Mouse (Mus musculus) neural tube, embryonic 13.5 days (tissue): ENCODE data around the gene Brap. TPM values are rescaled to one million over a fixed set of nuclear protein-coding genes. Genes with fewer than 3 reads are reported as not detected.

Experiments
- ATAC-seq: fragments of 200-750 bp; cut with Nextera tagmentation; 2 replicates; pipeline ENCODE4 v1.8.0; 2017; ENCODE audit warnings: low read depth, mild to moderate bottlenecking, moderate TSS enrichment, moderate library complexity
- H3K27ac ChIP-seq: fragments of 300-500 bp; sonication (generic); replicated peaks from 2 replicates; pipeline ENCODE4 v1.5.1; 2015; ENCODE audit warnings: moderate library complexity, mild to moderate bottlenecking, inconsistent platforms
- H3K27me3 ChIP-seq: fragments of 300-500 bp; sonication (generic); 2 replicates; pipeline ENCODE4 v1.6.1; 2015; ENCODE audit warnings: mild to moderate bottlenecking, inconsistent platforms
- H3K36me3 ChIP-seq: fragments of 300-500 bp; sonication (generic); 2 replicates; pipeline ENCODE4 v1.6.1; 2015; ENCODE audit warnings: mild to moderate bottlenecking, inconsistent platforms
- H3K4me1 ChIP-seq: fragments of 300-500 bp; sonication (generic); replicated peaks from 2 replicates; pipeline ENCODE4 v1.6.1; 2015; ENCODE audit warnings: inconsistent platforms
- H3K4me2 ChIP-seq: fragments of 300-500 bp; sonication (generic); 2 replicates; pipeline ENCODE4 v1.6.1; 2015; ENCODE audit warnings: inconsistent platforms, mild to moderate bottlenecking, moderate library complexity
- H3K4me3 ChIP-seq: fragments of 300-500 bp; sonication (generic); 2 replicates; pipeline ENCODE4 v1.5.1; 2015; ENCODE audit warnings: mild to moderate bottlenecking, inconsistent platforms
- H3K9ac ChIP-seq: fragments of 300-500 bp; sonication (generic); 2 replicates; pipeline ENCODE4 v1.6.1; 2015; ENCODE audit warnings: moderate library complexity, mild to moderate bottlenecking, inconsistent platforms
- H3K9me3 ChIP-seq: fragments of 300-500 bp; sonication (generic); 2 replicates; pipeline ENCODE4 v1.6.1; 2016; ENCODE audit warnings: inconsistent platforms
- WGBS: fragments of 180-500 bp; shearing (Covaris S2); methylation state at CpG from one replicate; pipeline ENCODE4 v1.1.7; 2015; 5-methylcytosine and 5-hydroxymethylcytosine counted together
- polyA plus RNA-seq: library from polyadenylated mRNA; unstranded; fragments of >200 nt; fragmentation: Nextera tagmentation; extraction: Ambion mirVana; gene quantifications from 2 replicates; pipeline ENCODE4 v1.2.1, GENCODE M21; 2015

Brap gene
- polyA plus RNA-seq, 1 experiment from 2014 or later = 47.3 TPM

- Histone ChIP-seq H3K36me3 (peaks cover 8% of the 10 kb centered on the region; the same call in 1 of the 2 replicates), H3K9ac (no peak overlapping the region), H3K4me1 (no peaks in the 10 kb centered on the region), H3K27ac (no peak overlapping the region), H3K9me3 (no peaks in the 10 kb centered on the region), H3K27me3 (no peaks in the 10 kb centered on the region), H3K4me2 (no peak overlapping the region), H3K4me3 (no peak overlapping the region)
- WGBS = 93% methylated on average over 2 of the region's 2 CpGs
- ATAC-seq = no peak
Measured at GRCm38 (mm10) chr5:121730057-121730456, 69.7 kb downstream of the Brap start.

- 93% methylated on average over 3 of the region's 3 CpGs for WGBS
- H3K4me1 ChIP-seq = no peaks in the 10 kb centered on the region
- H3K9me3 ChIP-seq = no peaks in the 10 kb centered on the region
- no peak overlapping the region for H3K27ac ChIP-seq
- no peak for ATAC-seq
- H3K27me3 ChIP-seq = no peaks in the 10 kb centered on the region
- H3K4me2 ChIP-seq = no peak overlapping the region
- H3K36me3 ChIP-seq = peaks cover 11% of the 10 kb centered on the region; the same call in 1 of the 2 replicates
- no peak overlapping the region for H3K4me3 ChIP-seq
- H3K9ac ChIP-seq = no peak overlapping the region
Measured at GRCm38 (mm10) chr5:121736641-121737040, 76.3 kb downstream of the Brap start.

Other genes with a start within 250 kb of the Brap start
- gene Tmem116, start 208.7 kb upstream of the Brap start, polyA plus RNA-seq = 1.8 and 2.1 TPM in 2 replicates
- 171 and 174 TPM in 2 replicates for gene Erp29, start 208.1 kb upstream of the Brap start, polyA plus RNA-seq
- not detected in 2 replicates for gene Adam1b, start 157.1 kb upstream of the Brap start, polyA plus RNA-seq
- 2.4 and 4.1 TPM in 2 replicates for gene Adam1a, start 115.1 kb upstream of the Brap start, polyA plus RNA-seq
- not detected in 2 replicates for gene Gm42878, start 115.1 kb upstream of the Brap start, polyA plus RNA-seq
- gene Mapkapk5, start 114.7 kb upstream of the Brap start, polyA plus RNA-seq = 59.6 and 59.7 TPM in 2 replicates
- gene Aldh2, start 66.7 kb upstream of the Brap start, polyA plus RNA-seq = 126 and 133 TPM in 2 replicates
- 1.6 and 2.0 TPM in 2 replicates for gene Acad12, start 41.6 kb upstream of the Brap start, polyA plus RNA-seq
- 1.3 and 1.6 TPM in 2 replicates for gene Acad10, start within 50 bp of the Brap start, polyA plus RNA-seq
- gene Atxn2, start 50.8 kb downstream of the Brap start, polyA plus RNA-seq = 83.7 and 89.1 TPM in 2 replicates
- 6.9 and 7.7 TPM in 2 replicates for gene Sh2b3, start 177.1 kb downstream of the Brap start, polyA plus RNA-seq
- 41.1 and 41.5 TPM in 2 replicates for gene Pheta1, start 188.4 kb downstream of the Brap start, polyA plus RNA-seq